Comparison of ENCODE assay signal across 17 mouse cellular contexts in genomic region chr15:78763210-78763609, GRCm38 (mm10). TPM values are rescaled to one million over a fixed set of nuclear protein-coding genes. Genes with fewer than 3 reads are reported as not detected.
DNase-seq lines count a peak whose midpoint lies in the region; ATAC-seq lines count a peak whose summit lies in the region.
"Had no signal": no experiment of that assay in that cellular context is flagged by ENCODE, and none has a peak within 500 bp of the region (broad histone marks: within the 10 kb centered on the region; RNA-seq: fewer than 3 reads in every experiment).

No protein-coding gene starts in this region.

- intact Hi-C loops in left cerebral cortex, postnatal 4 days (cut with DNase I), result no loop called here
- intact Hi-C loops in left cerebral cortex, postnatal 14 days (cut with DNase I), result no loop called here

- H3K9ac ChIP-seq in forebrain, embryonic 11.5 days (ENCODE audit: low read length), result no peak overlapping the region
- no peak overlapping the region for H3K9ac ChIP-seq in hindbrain, embryonic 13.5 days
- H3K9ac ChIP-seq: heart, embryonic 13.5 days; kidney, embryonic 15.5 days; limb, embryonic 15.5 days had no signal

- H3K4me2 ChIP-seq in forebrain, embryonic 11.5 days (ENCODE audit: low read depth, low read length, severe bottlenecking), result no peak overlapping the region
- H3K4me2 ChIP-seq in hindbrain, embryonic 13.5 days, result no peak overlapping the region
- H3K4me2 ChIP-seq: heart, embryonic 13.5 days; kidney, embryonic 15.5 days; limb, embryonic 15.5 days had no signal

- H3K4me1 ChIP-seq in forebrain, embryonic 11.5 days (replicated peaks; ENCODE audit: control insufficient read depth, insufficient read depth, low read length), result peaks cover 16% of the 10 kb centered on the region
- H3K4me1 ChIP-seq in hindbrain, embryonic 13.5 days (replicated peaks), result peaks cover 20% of the 10 kb centered on the region
- H3K4me1 ChIP-seq: heart, embryonic 13.5 days; kidney, embryonic 15.5 days; limb, embryonic 15.5 days had no signal

- H3K27ac ChIP-seq in forebrain, embryonic 11.5 days (ENCODE audit: low read depth, low read length), result peak overlapping the region; percentile 68
- peak overlapping the region; percentile 72 for H3K27ac ChIP-seq in hindbrain, embryonic 13.5 days
- H3K27ac ChIP-seq: heart, embryonic 13.5 days; kidney, embryonic 15.5 days; limb, embryonic 15.5 days had no signal

- peak; percentile 72 for ATAC-seq in forebrain, embryonic 11.5 days (replicated peaks; ENCODE audit: low FRiP score)
- 0 out of 2 replicates have a peak, but pooled peaks have one; percentile 23 for ATAC-seq in hindbrain, embryonic 13.5 days (ENCODE audit: low FRiP score)

- peaks cover 5% of the 10 kb centered on the region; the same call in 1 of the 2 replicates for H3K36me3 ChIP-seq in forebrain, embryonic 11.5 days (ENCODE audit: control insufficient read depth, insufficient read depth, low read length)
- H3K36me3 ChIP-seq in hindbrain, embryonic 13.5 days, result 0 out of 2 replicates have a peak, but pooled peaks cover 4% of the 10 kb centered on the region
- H3K36me3 ChIP-seq: heart, embryonic 13.5 days; kidney, embryonic 15.5 days; limb, embryonic 15.5 days had no signal

- peak; percentile 61 for DNase-seq in left cerebral cortex, postnatal 4 days
- no peak for DNase-seq in left cerebral cortex, postnatal 14 days (ENCODE audit: low spot score in 2 of 2)
- DNase-seq in forebrain, embryonic 11.5 days (ENCODE audit: low spot score), result peak; percentile 77
- peak; percentile 63 for DNase-seq in retina, embryonic 14.5 days (ENCODE audit: low spot score)
- DNase-seq in frontal cortex, postnatal 14 days (ENCODE audit: low spot score in 2 of 2), result no peak
- DNase-seq in adrenal gland, adult 2 months, result no peak
- DNase-seq in cerebellum, adult 8-10 months, result no peak
- DNase-seq: adrenal gland, postnatal 36 days; gastrocnemius, postnatal 25 days; lung, adult 18-20 months had no signal

- no peaks in the 10 kb centered on the region for H3K27me3 ChIP-seq in forebrain, embryonic 11.5 days (ENCODE audit: control insufficient read depth, insufficient read depth, low read length)
- no peaks in the 10 kb centered on the region for H3K27me3 ChIP-seq in hindbrain, embryonic 13.5 days
- H3K27me3 ChIP-seq: heart, embryonic 13.5 days; kidney, embryonic 15.5 days had no signal

- 31% methylated on average over 9 of the region's 10 CpGs for WGBS in forebrain, embryonic 11.5 days
- WGBS in hindbrain, embryonic 13.5 days, result 23% methylated on average over 9 of the region's 10 CpGs

- H3K9me3 ChIP-seq in forebrain, embryonic 11.5 days (ENCODE audit: control insufficient read depth, low read length), result no peaks in the 10 kb centered on the region
- no peaks in the 10 kb centered on the region for H3K9me3 ChIP-seq in hindbrain, embryonic 13.5 days
- H3K9me3 ChIP-seq: heart, embryonic 13.5 days; kidney, embryonic 15.5 days; limb, embryonic 15.5 days had no signal

- H3K4me3 ChIP-seq in forebrain, embryonic 11.5 days (ENCODE audit: low read depth, low read length), result no peak overlapping the region
- H3K4me3 ChIP-seq in hindbrain, embryonic 13.5 days, result no peak overlapping the region
- H3K4me3 ChIP-seq: heart, embryonic 13.5 days; kidney, embryonic 15.5 days; limb, embryonic 15.5 days; myocyte had no signal

RNA-seq across cellular contexts. Expression of gene Mfng, which starts 10.1 kb away (rescaled TPM):
- total RNA-seq in left cerebral cortex, postnatal 4 days (2021), result 1 to 10 TPM; 7.3 to 7.7 TPM
- total RNA-seq in left cerebral cortex, postnatal 14 days (2021), result 1 to 10 TPM; 5.6 to 6.7 TPM
- polyA plus RNA-seq in forebrain, embryonic 11.5 days (2014; fragmentation: Nextera tagmentation; extraction: Ambion mirVana), result 108 and 113 TPM in 2 replicates
- 36.7 and 40.1 TPM in 2 replicates for polyA plus RNA-seq in hindbrain, embryonic 13.5 days (2015; fragmentation: Nextera tagmentation; extraction: Ambion mirVana)
- total RNA-seq in adrenal gland, adult 2 months (2021), result 10 to 100 TPM in 1 of 2 experiments, 1 to 10 TPM in 1; 8.7 to 18.1 TPM
- 46.7 and 61.0 TPM in 2 replicates for polyA plus RNA-seq in adrenal gland, adult 2 months (2012; rRNA removed)
- polyA plus RNA-seq: C2C12 had no signal

RNA-seq across cellular contexts. Expression of gene Card10, which starts 39.6 kb away (rescaled TPM):
- total RNA-seq in left cerebral cortex, postnatal 4 days (2021), result 1 to 10 TPM; 5.2 to 5.4 TPM
- 1 to 10 TPM; 4.0 to 5.1 TPM for total RNA-seq in left cerebral cortex, postnatal 14 days (2021)
- polyA plus RNA-seq in forebrain, embryonic 11.5 days (2014; fragmentation: Nextera tagmentation; extraction: Ambion mirVana), result 2.3 and 2.7 TPM in 2 replicates
- polyA plus RNA-seq in hindbrain, embryonic 13.5 days (2015; fragmentation: Nextera tagmentation; extraction: Ambion mirVana), result 1.6 TPM in 2 replicates
- 10 to 100 TPM in 1 of 2 experiments, 1 to 10 TPM in 1; 4.9 to 10.9 TPM for total RNA-seq in adrenal gland, adult 2 months (2021)
- 18.1 and 26.5 TPM in 2 replicates for polyA plus RNA-seq in adrenal gland, adult 2 months (2012; rRNA removed)
- total RNA-seq: hematopoietic stem cell, adult 5-6 weeks had no signal

RNA-seq across cellular contexts. Expression of gene Elfn2, which starts 44.6 kb away (rescaled TPM):
- 10 to 100 TPM; 79.2 to 81.2 TPM for total RNA-seq in left cerebral cortex, postnatal 4 days (2021)
- 100 to 1,000 TPM; 117 to 127 TPM for total RNA-seq in left cerebral cortex, postnatal 14 days (2021)
- 0.08 and 0.20 TPM in 2 replicates for polyA plus RNA-seq in forebrain, embryonic 11.5 days (2014; fragmentation: Nextera tagmentation; extraction: Ambion mirVana)
- 4.6 and 5.0 TPM in 2 replicates for polyA plus RNA-seq in hindbrain, embryonic 13.5 days (2015; fragmentation: Nextera tagmentation; extraction: Ambion mirVana)
- 1 to 10 TPM; 3.2 to 3.6 TPM for total RNA-seq in adrenal gland, adult 2 months (2021)
- 1.7 and 2.3 TPM in 2 replicates for polyA plus RNA-seq in adrenal gland, adult 2 months (2012; rRNA removed)
- polyA plus RNA-seq: C2C12; kidney, embryonic 15.5 days had no signal

Comparison
In these comparisons a context has a peak if more than half of its experiments do, and no peak if none do; other contexts are left out.
1. DNase-seq: peak in left cerebral cortex, postnatal 4 days (single experiment), forebrain, embryonic 11.5 days (single experiment) and retina, embryonic 14.5 days (single experiment); none in left cerebral cortex, postnatal 14 days (0 of 2), frontal cortex, postnatal 14 days (0 of 2), adrenal gland, adult 2 months (single experiment) and cerebellum, adult 8-10 months (single experiment).
2. RNA of gene Elfn2, which starts 44.6 kb away (total RNA-seq): 117 to 127 TPM in left cerebral cortex, postnatal 14 days and 79.2 to 81.2 TPM in left cerebral cortex, postnatal 4 days; 3.2 to 3.6 TPM in adrenal gland, adult 2 months; every median in the first group is over 10 times any median in the second.